Mouse (Mus musculus) kidney, postnatal 25 days (tissue): Measurements from ENCODE around the gene Lrtm1.

Source experiments
- DNase-seq, 2 experiments: peaks; one replicate each; pipeline ENCODE4 v3.0.0; 2021; ENCODE audit warnings: mixed read lengths in 2 of 2

Gene Lrtm1

DNA sequence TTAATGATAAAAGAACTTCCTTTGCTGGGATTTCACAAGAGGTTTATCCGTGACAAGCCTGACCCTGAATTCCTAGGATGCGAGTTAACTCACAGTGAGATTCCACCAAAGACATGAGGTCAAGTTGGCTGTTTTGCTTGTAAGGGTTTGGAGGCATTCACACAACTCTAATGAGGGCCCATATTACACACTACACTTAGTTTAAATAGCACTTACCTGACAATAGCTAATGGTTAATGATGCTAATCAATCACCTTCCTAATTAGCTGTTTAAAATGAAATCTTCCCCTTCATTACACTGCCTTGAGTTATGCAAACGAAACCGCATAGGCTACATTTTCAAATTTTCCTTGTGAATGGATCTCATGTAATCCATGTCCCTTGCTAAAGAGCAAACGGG is 20.2 kb downstream of the Lrtm1 start:
- no peak for DNase-seq

DNA sequence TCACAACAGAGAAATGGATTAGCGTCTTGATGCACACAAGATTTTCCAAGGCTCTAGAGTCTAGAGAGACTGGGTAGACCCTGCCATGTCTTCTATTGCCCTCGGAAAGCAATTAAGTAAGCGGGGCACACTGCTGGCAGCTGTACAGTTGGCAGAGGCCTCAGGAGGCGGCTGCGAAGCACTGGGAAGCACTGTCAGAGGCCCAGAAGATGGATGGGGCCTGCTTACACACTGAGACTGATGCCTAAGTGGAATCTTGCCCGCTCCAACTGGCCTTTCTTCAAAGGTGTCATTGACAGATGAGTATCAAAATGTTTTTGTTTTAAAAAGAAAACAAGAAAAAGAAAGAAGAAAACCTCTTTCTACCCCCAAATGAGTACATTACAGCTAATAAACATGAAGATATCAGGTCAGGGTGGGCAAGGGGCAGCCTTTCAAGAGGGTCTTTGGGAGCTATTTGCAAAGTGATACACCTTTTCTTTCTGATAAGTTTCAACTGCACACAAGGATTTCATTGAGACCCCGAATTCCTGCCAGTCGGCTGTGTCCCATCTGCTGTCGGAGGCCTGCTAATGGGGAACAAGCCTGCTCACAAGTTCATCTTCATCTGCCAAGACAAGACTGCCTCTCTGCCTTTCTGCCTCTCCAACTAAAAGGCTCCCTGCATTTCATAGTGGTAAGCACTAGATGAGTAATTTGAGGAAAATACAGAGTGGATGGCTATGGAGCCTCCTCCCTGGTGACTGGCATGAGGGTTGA is 22.8 kb downstream of the Lrtm1 start:
- no peak for DNase-seq

DNA sequence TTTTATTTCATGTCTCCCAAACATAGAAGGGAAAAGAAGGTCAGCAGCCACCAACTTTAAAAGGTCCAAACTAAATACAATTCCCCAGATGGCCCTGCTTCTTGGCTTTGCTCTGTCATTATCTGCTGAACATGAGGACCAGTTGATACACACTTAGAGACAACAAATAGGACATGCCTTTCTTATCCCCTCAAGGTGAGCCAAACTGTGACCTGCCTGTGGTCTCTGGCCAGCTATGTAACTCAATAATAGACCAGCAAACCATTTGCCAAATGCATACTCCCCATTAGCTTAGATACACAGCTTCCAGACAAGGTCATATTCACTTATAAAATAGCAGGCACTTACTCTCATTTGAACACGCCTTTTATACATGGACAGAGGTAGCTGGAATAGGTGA is 23.5 kb downstream of the Lrtm1 start:
- DNase-seq: no peak

DNA sequence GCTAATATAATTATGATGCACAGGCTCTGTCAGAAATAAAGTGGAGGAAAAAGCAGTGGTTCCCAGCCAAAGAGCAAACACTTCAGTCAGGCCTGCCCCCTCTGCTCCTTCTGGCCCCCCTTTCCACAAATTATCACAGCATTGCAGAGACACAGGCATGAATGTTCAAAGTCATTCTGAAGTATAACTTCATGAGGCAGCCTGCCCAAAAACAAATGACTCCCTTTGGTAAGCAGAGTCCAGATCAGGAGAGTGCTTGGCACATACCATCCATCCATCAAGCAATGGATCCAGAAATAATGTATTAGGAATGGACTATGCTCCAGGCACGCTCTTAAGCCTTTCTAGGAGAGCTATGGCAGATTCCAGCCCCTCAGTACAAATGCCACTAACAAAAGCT is 24.3 kb downstream of the Lrtm1 start:
- DNase-seq: no peak

DNA sequence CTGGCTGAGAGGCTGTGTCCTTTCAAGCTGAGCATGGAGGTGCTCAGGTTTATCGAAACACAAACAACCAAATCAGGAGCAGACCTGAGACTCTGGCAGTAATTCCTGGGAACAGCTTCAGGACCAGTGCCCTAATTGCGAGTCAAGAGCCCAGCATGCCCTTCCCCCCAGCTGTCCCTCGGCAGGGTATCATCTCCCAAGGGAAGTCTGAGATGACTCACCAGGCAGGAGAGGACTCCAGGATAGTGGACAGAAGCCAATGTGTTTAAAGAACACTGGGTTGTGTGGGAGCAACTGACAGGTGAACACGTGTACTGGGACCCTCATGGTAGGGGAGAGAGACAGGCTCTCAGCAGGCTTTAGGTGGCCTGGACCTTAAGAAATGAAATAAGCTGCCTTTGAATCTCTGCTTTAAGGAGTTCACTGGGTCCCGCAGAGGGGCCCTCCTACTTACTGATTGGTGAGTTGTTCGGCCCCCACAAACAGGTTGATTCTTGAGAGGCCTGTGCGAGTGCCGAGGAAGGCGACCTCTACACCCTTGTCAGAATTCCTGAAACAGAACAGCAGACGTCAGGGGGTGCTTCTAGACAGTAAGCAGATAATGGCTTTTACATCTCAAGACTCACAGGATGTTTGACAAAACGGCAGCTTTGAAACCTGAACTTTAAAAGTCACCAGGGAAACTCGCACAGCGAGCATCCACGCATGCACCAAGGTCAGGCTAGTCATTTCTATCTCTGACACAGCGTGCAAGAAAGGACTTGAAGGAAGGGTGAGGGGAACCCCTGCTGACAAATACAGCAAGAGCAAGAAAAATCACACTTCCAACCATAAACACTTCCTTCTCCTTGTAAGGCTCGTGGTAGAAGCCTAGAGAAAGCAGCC is 34.2 kb downstream of the Lrtm1 start:
- DNase-seq: no peak

DNA sequence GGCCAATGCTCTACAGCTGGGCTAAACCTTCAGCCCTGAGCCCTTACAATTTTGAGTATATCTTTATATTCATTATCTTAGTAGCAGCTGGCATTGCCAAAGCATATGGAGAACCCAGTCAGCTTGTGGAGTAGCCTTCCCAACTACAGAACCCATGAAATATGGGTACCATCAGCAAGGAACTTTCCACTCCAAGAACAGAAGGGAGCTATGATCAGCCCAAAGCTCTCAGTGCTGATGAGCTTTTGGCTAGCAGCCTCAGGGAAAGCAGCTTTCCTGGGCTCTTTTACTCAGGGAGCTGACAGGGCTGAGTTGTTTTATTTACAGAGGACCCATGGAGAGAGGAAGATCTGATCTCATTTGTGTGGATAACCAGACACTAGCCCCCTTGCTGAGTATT is 42.7 kb downstream of the Lrtm1 start:
- DNase-seq: no peak

DNA sequence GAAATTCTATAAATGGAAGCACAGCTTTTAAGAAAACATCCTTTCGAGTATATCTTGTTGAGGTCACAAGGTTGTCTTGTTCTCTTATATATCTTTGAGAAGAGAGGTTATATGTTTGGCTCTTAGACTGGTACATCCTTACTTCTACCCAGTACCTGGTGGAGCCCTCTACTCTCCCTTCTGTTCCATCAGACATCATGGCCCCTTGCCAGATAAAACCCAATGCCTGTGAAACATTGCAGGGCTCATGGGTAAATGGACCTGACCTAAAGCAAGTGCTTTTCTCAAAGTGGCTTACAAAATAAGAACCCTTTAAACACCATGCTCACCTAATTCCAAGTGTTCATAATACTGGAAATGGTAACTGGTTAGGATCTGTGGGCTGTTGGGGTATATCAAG is 43.5 kb downstream of the Lrtm1 start:
- no peak for DNase-seq

DNA sequence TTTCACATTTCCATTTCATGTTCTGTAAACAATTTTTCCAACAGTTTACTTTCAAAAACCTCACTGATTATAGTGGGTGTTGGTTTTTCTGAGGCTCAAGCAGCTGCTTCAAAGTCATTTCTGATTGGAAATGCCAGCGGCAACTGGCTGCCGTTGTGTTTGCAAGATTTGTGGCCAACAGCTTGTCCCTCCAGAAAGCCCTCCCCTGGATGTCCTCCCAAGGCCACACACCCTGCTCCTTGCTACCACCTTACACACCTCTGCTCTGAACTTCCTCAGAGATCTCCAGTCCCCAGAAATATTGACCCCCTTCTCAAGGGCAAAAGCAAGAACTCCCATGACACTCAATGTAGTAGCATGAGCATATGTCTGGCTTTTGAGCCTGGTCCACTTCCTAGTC is 44.7 kb downstream of the Lrtm1 start:
- no peak for DNase-seq

DNA sequence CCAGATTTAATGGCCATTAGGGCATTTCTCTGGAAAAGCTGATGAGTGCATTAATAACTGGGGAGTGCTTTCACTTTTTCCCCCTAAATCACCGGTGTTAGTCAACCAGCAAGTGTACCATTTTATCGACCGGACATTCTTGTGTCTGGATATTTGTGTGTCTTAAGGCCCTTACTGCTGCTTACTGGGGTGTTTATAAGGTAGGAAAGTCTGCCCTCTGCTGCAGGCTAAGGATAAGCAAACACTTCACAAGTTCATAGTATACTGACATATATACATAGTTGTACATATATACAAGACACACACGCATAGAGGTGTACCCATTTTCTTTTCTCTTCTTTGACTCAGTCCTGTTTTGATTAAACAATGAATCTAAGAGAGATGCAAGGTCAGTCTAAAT is 55.7 kb downstream of the Lrtm1 start:
- DNase-seq: no peak

DNA sequence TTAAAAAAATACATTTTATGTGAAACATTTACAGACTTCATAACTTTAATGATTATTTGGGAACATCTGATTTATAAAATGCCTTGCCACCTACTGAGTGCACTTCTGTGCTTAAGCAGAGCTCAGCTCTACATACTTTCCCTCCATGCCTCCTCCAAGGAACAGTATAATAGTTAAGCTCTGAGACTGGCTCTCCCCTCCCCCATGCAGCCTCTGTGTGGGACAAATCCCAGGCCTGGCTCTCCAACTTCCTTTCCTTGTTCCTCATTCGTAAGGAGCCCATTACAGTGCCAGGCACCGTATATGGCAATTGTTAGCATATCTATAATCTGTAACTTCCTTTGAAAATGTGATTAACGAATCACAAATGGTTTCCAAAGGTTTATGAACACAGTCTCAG is 59.4 kb downstream of the Lrtm1 start:
- no peak for DNase-seq

DNA sequence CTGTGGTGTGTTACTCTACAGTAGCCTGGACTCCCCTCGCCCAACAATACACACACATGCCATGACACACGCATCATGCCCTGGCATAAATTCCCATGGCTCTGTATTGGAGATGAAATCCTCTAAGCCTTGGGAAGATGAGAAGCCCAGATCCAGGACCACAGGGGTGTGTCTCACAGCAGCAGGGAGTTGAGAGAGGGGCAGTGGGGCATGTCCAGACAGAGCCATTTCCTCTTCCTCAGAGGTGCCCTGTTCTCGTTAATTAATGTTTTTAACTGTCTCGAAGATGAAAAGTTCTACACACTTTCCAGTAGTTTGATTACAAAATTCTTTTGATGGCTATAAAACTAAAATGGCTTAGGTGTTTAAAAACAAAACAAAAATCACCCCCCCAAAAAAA is 62.2 kb downstream of the Lrtm1 start:
- DNase-seq: no peak

DNA sequence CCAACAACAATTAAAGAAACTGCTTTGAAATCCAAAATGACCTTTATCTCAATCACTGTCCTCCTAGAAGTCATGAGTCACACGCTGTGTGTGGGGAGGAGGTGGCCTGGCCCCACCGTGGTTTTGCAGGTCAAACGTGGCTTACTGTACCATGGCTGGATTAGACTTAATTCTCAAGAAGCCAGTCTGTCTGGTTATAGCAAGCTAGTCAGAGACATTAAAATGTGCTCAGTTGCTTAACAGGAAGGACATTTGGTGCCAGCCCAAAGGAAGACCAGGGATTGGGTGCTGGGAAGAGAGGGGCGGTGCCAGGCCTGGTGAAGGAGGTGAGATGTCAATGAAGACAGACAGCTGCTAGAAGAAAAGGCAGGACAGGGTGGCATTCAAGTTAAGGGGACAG is 62.6 kb downstream of the Lrtm1 start:
- peak in 1 of 2 experiments; percentile 71 for DNase-seq

DNA sequence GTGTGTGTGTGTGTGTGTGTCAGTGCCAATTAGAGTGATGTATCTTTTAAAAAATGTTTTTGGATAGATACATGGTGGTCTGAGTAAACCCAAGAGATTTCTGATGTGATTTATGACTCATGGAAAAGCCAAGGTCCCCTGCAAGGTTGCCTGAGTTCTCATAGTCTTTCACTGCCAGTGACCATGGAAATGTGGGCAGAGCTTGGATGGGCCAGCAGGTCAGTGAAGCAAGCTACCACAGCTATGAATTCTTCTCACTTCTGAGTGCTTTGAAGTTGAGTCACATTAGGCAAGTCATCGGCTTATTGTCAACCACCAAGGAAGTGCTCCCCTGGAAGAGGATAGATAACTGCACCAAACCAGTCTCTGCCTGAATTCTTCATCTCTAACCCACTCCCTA is 64.2 kb downstream of the Lrtm1 start:
- no peak for DNase-seq
